Mouse (Mus musculus) midbrain, embryonic 10.5 days (tissue): ENCODE measurements around the gene Gm4340. TPM values are rescaled to one million over a fixed set of nuclear protein-coding genes. Genes with fewer than 3 reads are reported as not detected.
"Not testable (repeated sequence)": the region's sequence is repeated elsewhere in the genome, so short reads cannot be mapped to it uniquely, and the experiment has no call there.

ENCODE experiments used
- DNase-seq: peaks from one replicate; pipeline ENCODE4 v3.0.0-alpha.2; 2017; ENCODE audit warnings: low spot score
- H3K27ac ChIP-seq: fragments of 300-500 bp; sonication (generic); replicated peaks from 2 replicates; pipeline ENCODE4 v1.5.1; 2016; ENCODE audit warnings: mild to moderate bottlenecking
- H3K27me3 ChIP-seq: fragments of 300-500 bp; sonication (generic); 2 replicates; pipeline ENCODE4 v1.6.1; 2016; ENCODE audit warnings: low read depth, mild to moderate bottlenecking; ENCODE audit not compliant: poor library complexity, severe bottlenecking
- H3K36me3 ChIP-seq: fragments of 300-500 bp; sonication (generic); 2 replicates; pipeline ENCODE4 v1.6.1; 2016; ENCODE audit warnings: mild to moderate bottlenecking, moderate library complexity
- H3K4me1 ChIP-seq: fragments of 300-500 bp; sonication (generic); 2 replicates; pipeline ENCODE4 v1.6.1; 2016
- H3K4me3 ChIP-seq: fragments of 300-500 bp; sonication (generic); 2 replicates; pipeline ENCODE4 v1.5.1; 2016; ENCODE audit warnings: mild to moderate bottlenecking, moderate library complexity
- H3K9me3 ChIP-seq: fragments of 300-500 bp; sonication (generic); replicated peaks from 2 replicates; pipeline ENCODE4 v1.6.1; 2016; ENCODE audit warnings: mild to moderate bottlenecking
- WGBS: fragments of 180-500 bp; shearing (Covaris S2); methylation state at CpG from one replicate; pipeline ENCODE4 v1.1.7; 2016; 5-methylcytosine and 5-hydroxymethylcytosine counted together
- polyA plus RNA-seq: library from polyadenylated mRNA; unstranded; fragments of >200 nt; fragmentation: Nextera tagmentation; extraction: Ambion mirVana; gene quantifications from 2 replicates; pipeline ENCODE4 v1.2.1, GENCODE M21; 2016

The Gm4340 gene
- not detected in 2 replicates for polyA plus RNA-seq

GRCm38 (mm10) chr10:104193742-104194141, at the start of gene Gm4340:
Gene Gm4340 (plus strand): TSS chr10:104194042.
- WGBS, result no CpG with 5 or more reads among the region's 3 CpGs
- DNase-seq, H3K27me3 ChIP-seq: not testable (repeated sequence)

GRCm38 (mm10) chr10:104151197-104151596, 42.6 kb upstream of the Gm4340 start, which contains the start of gene Gm6763:
Gene Gm6763 (plus strand): TSS chr10:104151497.
- not testable (repeated sequence) for H3K9me3 ChIP-seq, H3K27ac ChIP-seq, H3K4me1 ChIP-seq, H3K27me3 ChIP-seq, H3K36me3 ChIP-seq, H3K4me3 ChIP-seq, DNase-seq
- no CpG with 5 or more reads among the region's 3 CpGs for WGBS

More at GRCm38 (mm10) chr10:104193742-104194141, at the start of gene Gm4340:
- H3K4me3 ChIP-seq, H3K36me3 ChIP-seq, H3K4me1 ChIP-seq, H3K9me3 ChIP-seq, H3K27ac ChIP-seq: not testable (repeated sequence)

DNA sequence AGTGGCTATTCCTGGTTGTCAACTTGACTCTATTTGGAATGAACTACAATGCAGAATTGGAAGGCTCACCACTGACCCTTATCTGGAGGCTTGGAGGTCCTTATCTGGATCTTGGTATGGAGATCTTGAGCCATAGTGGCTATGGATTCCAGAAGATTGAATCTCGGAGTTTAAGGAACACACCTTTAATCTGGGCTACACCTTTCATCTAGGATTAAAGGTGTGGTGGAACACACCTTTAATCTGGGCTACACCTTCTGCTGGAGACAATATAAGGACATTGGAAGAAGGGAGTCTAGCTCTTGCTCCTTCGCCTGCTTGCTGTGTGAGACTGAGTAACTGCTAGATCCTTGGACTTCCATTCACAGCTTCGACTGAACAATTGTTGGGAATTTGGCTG, 34.1 kb upstream of the Gm4340 start, which contains the start of gene Gm8764:
TSS of gene Gm8764 (plus strand) at position 301 of the 400 bp plus-strand sequence.
- not testable (repeated sequence) for H3K27me3 ChIP-seq, H3K9me3 ChIP-seq, H3K4me1 ChIP-seq, DNase-seq, H3K27ac ChIP-seq, H3K36me3 ChIP-seq, H3K4me3 ChIP-seq
- no CpG with 5 or more reads among the region's 3 CpGs for WGBS

GRCm38 (mm10) chr10:104168215-104168614, 25.6 kb upstream of the Gm4340 start, which contains the start of gene Gm21304:
Gene Gm21304 (plus strand): TSS chr10:104168515.
- H3K9me3 ChIP-seq, H3K4me1 ChIP-seq, H3K36me3 ChIP-seq, DNase-seq, H3K27ac ChIP-seq, H3K27me3 ChIP-seq, H3K4me3 ChIP-seq: not testable (repeated sequence)
- no CpG with 5 or more reads among the region's 3 CpGs for WGBS

- H3K9me3 ChIP-seq, H3K4me1 ChIP-seq, H3K27me3 ChIP-seq, H3K36me3 ChIP-seq, DNase-seq, H3K4me3 ChIP-seq, H3K27ac ChIP-seq: not testable (repeated sequence)
- no CpG with 5 or more reads among the region's 3 CpGs for WGBS
These were observed 17.1 kb upstream of the Gm4340 start, which contains the start of gene Gm21312 for GRCm38 (mm10) chr10:104176724-104177123. Gene Gm21312 (plus strand): TSS chr10:104177024.

- not testable (repeated sequence) for H3K27ac ChIP-seq, H3K4me3 ChIP-seq, DNase-seq, H3K27me3 ChIP-seq, H3K9me3 ChIP-seq, H3K4me1 ChIP-seq, H3K36me3 ChIP-seq
- WGBS, result no CpG with 5 or more reads among the region's 3 CpGs
These were observed 8.6 kb upstream of the Gm4340 start, which contains the start of gene Gm20765 for GRCm38 (mm10) chr10:104185233-104185632. Gene Gm20765 (plus strand): TSS chr10:104185533.

DNA sequence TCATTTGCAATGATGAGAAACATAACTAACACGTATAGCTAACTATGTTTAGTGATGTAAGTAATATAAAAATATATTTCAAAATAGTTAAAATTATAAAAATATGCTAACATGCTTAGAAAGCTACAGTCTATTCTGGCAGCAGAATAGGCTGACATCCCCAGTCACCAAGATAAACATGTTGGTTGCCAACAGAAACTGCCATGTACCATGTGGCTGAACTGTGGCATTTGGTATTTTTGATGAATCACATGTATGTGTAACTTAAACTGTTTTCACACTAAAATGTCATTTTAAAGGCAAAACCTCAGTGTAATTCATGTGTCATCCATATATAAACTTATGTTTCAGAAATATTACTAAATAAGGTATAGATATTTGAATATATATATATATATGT, 15.8 kb downstream of the Gm4340 start:
- H3K27me3 ChIP-seq, result no peaks in the 10 kb centered on the region
- no peaks in the 10 kb centered on the region for H3K4me1 ChIP-seq
- no peak for DNase-seq
- H3K27ac ChIP-seq, result no peak overlapping the region
- H3K9me3 ChIP-seq, result no peaks in the 10 kb centered on the region
- 80% methylated on average over 1 of the region's 1 CpGs for WGBS
- no peaks in the 10 kb centered on the region for H3K36me3 ChIP-seq
- H3K4me3 ChIP-seq, result no peak overlapping the region

- no peak for DNase-seq
- Histone ChIP-seq H3K27ac (no peak overlapping the region), H3K4me1 (no peaks in the 10 kb centered on the region), H3K36me3 (no peaks in the 10 kb centered on the region), H3K9me3 (no peaks in the 10 kb centered on the region), H3K27me3 (no peaks in the 10 kb centered on the region), H3K4me3 (no peak overlapping the region)
- WGBS, result 73% methylated on average over 3 of the region's 3 CpGs
These were observed 16.6 kb downstream of the Gm4340 start for GRCm38 (mm10) chr10:104210268-104210990.

GRCm38 (mm10) chr10:104214527-104214926, 20.7 kb downstream of the Gm4340 start:
- DNase-seq, result no peak
- no peaks in the 10 kb centered on the region for H3K9me3 ChIP-seq
- H3K27ac ChIP-seq, result no peak overlapping the region
- H3K4me1 ChIP-seq, result no peaks in the 10 kb centered on the region
- 83% methylated on average over 5 of the region's 5 CpGs for WGBS
- H3K36me3 ChIP-seq, result no peaks in the 10 kb centered on the region
- no peaks in the 10 kb centered on the region for H3K27me3 ChIP-seq
- no peak overlapping the region for H3K4me3 ChIP-seq

DNA sequence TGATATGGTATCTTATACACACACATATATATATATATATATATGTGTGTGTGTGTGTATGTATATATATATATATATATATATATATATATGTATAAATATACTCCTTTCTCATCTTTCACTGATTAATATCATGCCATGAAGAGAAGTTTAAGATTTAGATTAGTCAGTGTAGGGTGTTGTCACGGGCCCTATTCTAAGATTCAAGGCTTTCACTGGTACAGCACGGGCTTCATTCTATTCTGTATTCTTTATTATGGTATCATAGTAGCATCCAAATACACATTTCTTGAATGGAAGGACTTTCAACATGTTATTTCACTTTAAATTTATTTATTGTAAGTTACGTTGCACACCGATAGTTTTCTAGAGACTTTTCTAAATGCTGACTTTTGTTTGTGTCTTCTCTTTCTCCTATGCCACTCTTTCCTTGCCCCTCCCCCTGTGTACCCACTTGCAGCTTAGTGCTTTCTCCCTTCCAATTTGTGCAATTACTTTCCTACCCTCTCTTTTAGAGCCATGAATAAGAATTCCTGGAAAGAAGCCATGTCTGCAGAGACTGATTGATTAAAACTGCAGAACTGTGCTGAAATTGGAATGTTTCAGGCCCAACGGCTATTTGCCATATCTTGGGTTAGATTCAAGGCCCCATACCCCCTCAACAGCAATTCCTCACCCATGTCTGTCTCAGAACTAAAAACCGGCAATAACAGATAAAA, 26.6 kb downstream of the Gm4340 start:
- H3K4me1 ChIP-seq, result no peaks in the 10 kb centered on the region
- H3K36me3 ChIP-seq, result no peaks in the 10 kb centered on the region
- no peak overlapping the region for H3K4me3 ChIP-seq
- no peaks in the 10 kb centered on the region for H3K27me3 ChIP-seq
- no peak overlapping the region for H3K27ac ChIP-seq
- 93% methylated on average over 6 of the region's 6 CpGs for WGBS
- no peaks in the 10 kb centered on the region for H3K9me3 ChIP-seq
- no peak for DNase-seq

Other genes starting within 250 kb of the Gm4340 start
- gene Gm21293, start 51.1 kb upstream of the Gm4340 start, polyA plus RNA-seq, result not detected in 2 replicates
- gene Gm6763, start 42.5 kb upstream of the Gm4340 start, polyA plus RNA-seq, result not detected in 2 replicates
- not detected in 2 replicates for gene Gm8764, start 34.0 kb upstream of the Gm4340 start, polyA plus RNA-seq
- gene Gm21304, start 25.5 kb upstream of the Gm4340 start, polyA plus RNA-seq, result not detected in 2 replicates
- not detected in 2 replicates for gene Gm21312, start 17.0 kb upstream of the Gm4340 start, polyA plus RNA-seq
- gene Gm20765, start 8.5 kb upstream of the Gm4340 start, polyA plus RNA-seq, result not detected in 2 replicates